Mouse (Mus musculus): ENCODE data around the gene St3gal3. TPM values are rescaled to one million over a fixed set of nuclear protein-coding genes. Genes with fewer than 3 reads are reported as not detected.

Gene St3gal3
- polyA plus RNA-seq, 1 experiment from 2014 or later = 12.5 TPM

DNA sequence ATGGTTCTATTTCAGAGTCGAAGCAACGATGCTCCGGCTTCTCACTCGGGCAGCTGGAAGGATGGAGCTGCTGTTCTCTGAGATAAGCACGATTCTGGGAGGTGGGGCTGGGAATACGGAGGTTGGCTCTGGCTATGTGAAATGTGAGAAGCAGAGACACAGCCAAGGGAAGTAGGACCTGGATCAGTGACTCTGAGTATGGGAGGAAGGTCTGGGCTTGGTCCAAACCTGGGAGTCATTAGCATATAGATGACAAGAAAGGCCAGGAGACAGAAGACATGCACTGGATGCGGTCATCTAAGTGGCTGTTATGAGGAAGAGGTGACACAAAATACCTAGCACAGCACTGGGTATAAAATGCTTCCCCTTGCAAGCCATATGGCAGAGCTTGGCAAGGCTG is 108.8 kb downstream of the St3gal3 start:
- no peak for ATAC-seq
- no peaks in the 10 kb centered on the region for H3K27me3 ChIP-seq
- H3K9ac ChIP-seq (replicated peaks) = no peak overlapping the region
- H3K27ac ChIP-seq = no peak overlapping the region
- no peak overlapping the region for H3K4me3 ChIP-seq (replicated peaks)
- no peaks in the 10 kb centered on the region for H3K9me3 ChIP-seq
- 90% methylated on average over 7 of the region's 7 CpGs for WGBS
- no peaks in the 10 kb centered on the region for H3K36me3 ChIP-seq
- H3K4me2 ChIP-seq (replicated peaks) = no peak overlapping the region
- peaks cover 18% of the 10 kb centered on the region for H3K4me1 ChIP-seq (replicated peaks)

DNA sequence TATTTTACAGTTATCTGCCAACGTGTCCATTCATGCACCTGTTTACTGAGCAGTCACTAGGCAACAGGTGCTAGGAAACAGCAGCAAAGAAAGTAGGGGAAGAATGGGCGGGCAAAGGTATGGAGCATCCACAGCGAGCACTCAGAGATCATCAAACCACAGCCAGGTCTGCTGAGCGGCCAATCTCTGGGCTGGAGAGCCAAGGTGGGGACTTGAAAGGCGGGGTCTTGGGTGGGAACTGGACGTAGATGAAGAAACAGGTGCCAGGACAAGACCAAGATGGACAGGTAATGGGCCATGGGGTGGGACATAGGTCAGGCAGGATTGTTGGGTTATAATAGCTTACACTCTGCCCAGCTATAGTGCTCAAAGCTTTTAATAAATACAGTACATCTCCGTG is 109.3 kb downstream of the St3gal3 start:
- no peaks in the 10 kb centered on the region for H3K36me3 ChIP-seq
- H3K4me2 ChIP-seq (replicated peaks) = no peak overlapping the region
- H3K27ac ChIP-seq = no peak overlapping the region
- no peaks in the 10 kb centered on the region for H3K27me3 ChIP-seq
- no peak for ATAC-seq
- H3K9me3 ChIP-seq = no peaks in the 10 kb centered on the region
- WGBS = 94% methylated on average over 7 of the region's 7 CpGs
- no peak overlapping the region for H3K9ac ChIP-seq (replicated peaks)
- H3K4me3 ChIP-seq (replicated peaks) = no peak overlapping the region
- peaks cover 18% of the 10 kb centered on the region for H3K4me1 ChIP-seq (replicated peaks)

DNA sequence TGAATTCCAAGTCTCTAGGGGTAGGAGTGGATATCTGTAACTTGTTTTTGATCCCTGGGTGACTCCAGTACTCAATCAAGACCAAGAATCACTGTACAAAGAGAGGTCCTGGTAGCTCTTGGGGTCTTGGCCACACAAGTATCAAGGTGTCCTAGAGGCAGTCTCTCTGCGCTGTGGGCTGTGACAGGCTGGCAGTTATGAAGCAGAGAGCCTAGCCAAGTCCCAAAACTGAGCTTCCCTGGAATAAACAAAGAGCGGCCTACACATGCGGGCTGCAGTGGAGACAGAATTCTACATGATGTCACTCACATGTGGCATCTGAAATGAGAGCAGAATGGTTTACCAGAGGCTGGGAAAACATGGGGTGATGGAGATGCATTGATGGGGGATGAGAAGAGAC is 111.9 kb downstream of the St3gal3 start:
- no peak for ATAC-seq
- Histone ChIP-seq H3K27me3 (no peaks in the 10 kb centered on the region), H3K4me3 (replicated peaks) (no peak overlapping the region), H3K36me3 (no peaks in the 10 kb centered on the region), H3K4me1 (replicated peaks) (peaks cover 8% of the 10 kb centered on the region), H3K27ac (no peak overlapping the region), H3K9ac (replicated peaks) (no peak overlapping the region), H3K9me3 (no peaks in the 10 kb centered on the region), H3K4me2 (replicated peaks) (no peak overlapping the region)
- 94% methylated on average over 3 of the region's 3 CpGs for WGBS

DNA sequence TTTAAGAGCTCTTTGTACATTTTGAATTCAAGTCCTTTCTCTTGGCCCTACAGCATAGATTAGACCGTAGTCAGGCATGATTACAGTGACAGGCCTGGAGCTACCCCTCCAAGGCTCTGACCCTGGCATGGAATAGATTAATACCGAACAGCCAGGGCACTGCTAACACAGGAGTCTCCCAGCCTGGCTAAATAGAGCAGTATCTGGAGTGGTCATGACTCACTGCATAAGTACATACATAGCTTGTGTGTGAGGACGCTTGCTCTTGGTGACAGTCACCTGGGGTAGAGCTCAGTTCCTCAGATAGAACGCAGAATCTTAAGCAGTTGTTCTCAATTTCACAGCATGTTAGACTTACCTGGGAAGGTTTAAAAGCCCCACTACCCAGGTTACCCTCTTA is 112.3 kb downstream of the St3gal3 start:
- Histone ChIP-seq H3K9me3 (no peaks in the 10 kb centered on the region), H3K4me2 (replicated peaks) (no peak overlapping the region), H3K36me3 (no peaks in the 10 kb centered on the region), H3K27ac (no peak overlapping the region), H3K4me3 (replicated peaks) (no peak overlapping the region), H3K4me1 (replicated peaks) (peaks cover 9% of the 10 kb centered on the region), H3K27me3 (no peaks in the 10 kb centered on the region), H3K9ac (replicated peaks) (no peak overlapping the region)
- WGBS = 89% methylated on average over 4 of the region's 4 CpGs
- no peak for ATAC-seq

DNA sequence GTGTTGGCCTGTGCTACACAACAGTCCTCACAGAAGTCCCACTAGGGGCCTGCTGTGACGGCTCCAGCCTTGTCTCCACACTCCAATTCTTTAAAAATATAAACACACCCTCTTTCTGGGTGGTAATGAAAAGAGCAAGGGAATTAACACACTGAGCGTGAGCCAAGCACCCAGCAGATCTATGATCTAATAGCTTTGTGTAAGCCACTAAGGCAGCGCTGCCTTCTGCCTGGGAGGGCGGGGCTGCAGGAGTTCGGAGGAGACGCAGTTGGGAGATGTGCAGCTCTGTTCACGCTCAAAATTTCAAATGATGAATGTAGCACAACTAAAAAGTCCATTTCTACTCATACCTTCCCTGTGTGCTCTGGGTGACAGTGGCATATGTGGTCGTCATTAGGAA is 115.1 kb downstream of the St3gal3 start:
- Histone ChIP-seq H3K9ac (replicated peaks) (no peak overlapping the region), H3K27ac (no peak overlapping the region), H3K4me2 (replicated peaks) (no peak overlapping the region), H3K9me3 (no peaks in the 10 kb centered on the region), H3K36me3 (no peaks in the 10 kb centered on the region), H3K4me3 (replicated peaks) (no peak overlapping the region), H3K4me1 (replicated peaks) (peaks cover 32% of the 10 kb centered on the region), H3K27me3 (no peaks in the 10 kb centered on the region)
- no peak for ATAC-seq
- 79% methylated on average over 8 of the region's 8 CpGs for WGBS

DNA sequence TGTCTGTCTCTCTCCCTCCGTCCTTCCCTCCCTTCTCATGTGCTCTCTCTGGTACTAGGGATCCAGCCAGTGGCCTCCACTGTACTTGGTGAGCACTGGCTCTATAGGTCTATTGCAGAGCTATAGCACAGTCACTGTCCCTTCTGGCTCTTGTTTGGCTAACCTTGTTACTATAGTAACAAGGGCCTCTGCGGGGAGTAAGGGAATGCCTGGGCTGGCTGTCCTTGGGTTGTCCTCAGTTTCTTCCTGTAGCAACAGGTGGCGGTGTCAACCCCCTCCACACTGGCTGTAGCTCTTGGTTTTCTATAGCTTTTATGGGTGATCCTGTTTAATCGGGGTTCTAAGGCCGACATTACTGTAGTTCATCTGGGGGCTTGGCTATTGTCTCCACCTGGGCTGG is 115.5 kb downstream of the St3gal3 start:
- Histone ChIP-seq H3K9me3 (no peaks in the 10 kb centered on the region), H3K4me2 (replicated peaks) (no peak overlapping the region), H3K36me3 (no peaks in the 10 kb centered on the region), H3K27ac (no peak overlapping the region), H3K9ac (replicated peaks) (no peak overlapping the region), H3K4me1 (replicated peaks) (peaks cover 32% of the 10 kb centered on the region), H3K27me3 (no peaks in the 10 kb centered on the region), H3K4me3 (replicated peaks) (no peak overlapping the region)
- WGBS = 70% methylated on average over 5 of the region's 5 CpGs
- ATAC-seq = no peak

DNA sequence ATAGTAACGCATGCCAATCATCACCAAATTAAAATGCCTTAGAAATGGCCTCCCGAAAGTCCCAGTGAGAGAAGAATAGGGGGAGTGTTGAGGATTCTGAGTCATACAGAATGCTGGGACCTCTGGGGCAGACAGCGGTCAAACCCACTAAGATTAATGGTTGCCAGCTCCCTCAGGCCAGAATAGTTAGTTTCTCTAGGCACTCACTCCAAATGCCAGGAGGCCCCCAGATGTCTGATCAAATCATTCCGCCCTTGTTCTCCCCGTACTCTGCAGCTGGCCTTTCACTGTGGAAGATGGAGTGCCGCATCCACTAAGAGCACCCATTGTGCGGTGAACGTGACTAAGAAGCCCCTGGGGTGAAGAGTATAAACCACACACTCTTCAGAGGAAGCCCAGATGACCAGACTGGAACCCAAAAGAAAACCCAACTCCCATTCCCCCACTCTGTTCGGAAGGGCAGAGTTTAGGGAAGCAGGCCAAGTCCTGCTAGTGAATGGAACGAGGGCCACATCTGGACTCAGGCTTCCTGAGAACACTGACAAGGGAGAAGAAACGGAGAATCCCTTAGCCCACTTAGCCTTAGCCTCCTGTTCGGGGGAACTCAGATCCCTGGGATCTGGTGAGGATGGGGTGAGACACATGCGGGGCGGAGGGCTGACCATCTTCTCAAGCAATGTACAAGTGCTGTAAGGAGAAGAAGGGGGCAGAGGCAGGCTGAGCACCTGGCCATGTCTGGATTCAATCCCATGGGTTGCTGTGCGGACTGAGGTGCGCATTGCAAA is 117.5 kb downstream of the St3gal3 start:
- Histone ChIP-seq H3K4me1 (replicated peaks) (peaks cover 32% of the 10 kb centered on the region), H3K4me2 (replicated peaks) (no peak overlapping the region), H3K27me3 (no peaks in the 10 kb centered on the region), H3K27ac (no peak overlapping the region), H3K36me3 (no peaks in the 10 kb centered on the region), H3K4me3 (replicated peaks) (no peak overlapping the region), H3K9me3 (no peaks in the 10 kb centered on the region), H3K9ac (replicated peaks) (no peak overlapping the region)
- 84% methylated on average over 16 of the region's 16 CpGs for WGBS
- no peak for ATAC-seq

DNA sequence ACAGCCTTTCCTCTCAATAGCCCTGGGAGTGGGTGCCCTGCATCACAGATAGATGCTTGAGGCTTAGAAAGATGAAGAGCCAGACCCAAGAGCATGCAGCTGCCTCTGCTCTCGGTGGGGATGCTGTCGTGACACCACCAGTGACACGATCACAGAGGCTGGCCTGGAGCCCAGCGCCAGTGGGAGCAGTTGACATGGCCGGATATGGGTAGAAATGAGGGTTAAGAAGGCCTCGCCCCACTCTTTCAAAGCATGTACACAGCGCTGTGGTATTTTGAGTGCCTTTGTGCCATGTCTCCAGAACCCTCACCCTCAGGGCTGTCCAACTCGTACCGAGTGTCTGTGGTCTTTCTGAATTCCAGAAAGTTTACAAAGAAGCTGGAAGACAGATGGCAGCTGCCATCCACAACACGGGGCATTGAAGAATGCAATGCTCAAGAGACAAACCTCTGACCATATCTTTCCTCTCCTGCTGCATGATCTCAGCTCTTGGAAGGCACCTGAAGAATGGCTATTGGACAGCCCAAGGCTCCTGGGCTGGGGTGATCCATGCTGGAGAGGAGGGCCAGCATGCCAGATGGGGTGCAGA is 118.3 kb downstream of the St3gal3 start:
- peaks cover 32% of the 10 kb centered on the region for H3K4me1 ChIP-seq (replicated peaks)
- no peak for ATAC-seq
- 81% methylated on average over 10 of the region's 10 CpGs for WGBS
- no peak overlapping the region for H3K4me2 ChIP-seq (replicated peaks)
- no peak overlapping the region for H3K9ac ChIP-seq (replicated peaks)
- H3K27me3 ChIP-seq = no peaks in the 10 kb centered on the region
- H3K4me3 ChIP-seq (replicated peaks) = no peak overlapping the region
- no peaks in the 10 kb centered on the region for H3K9me3 ChIP-seq
- H3K36me3 ChIP-seq = no peaks in the 10 kb centered on the region
- no peak overlapping the region for H3K27ac ChIP-seq

DNA sequence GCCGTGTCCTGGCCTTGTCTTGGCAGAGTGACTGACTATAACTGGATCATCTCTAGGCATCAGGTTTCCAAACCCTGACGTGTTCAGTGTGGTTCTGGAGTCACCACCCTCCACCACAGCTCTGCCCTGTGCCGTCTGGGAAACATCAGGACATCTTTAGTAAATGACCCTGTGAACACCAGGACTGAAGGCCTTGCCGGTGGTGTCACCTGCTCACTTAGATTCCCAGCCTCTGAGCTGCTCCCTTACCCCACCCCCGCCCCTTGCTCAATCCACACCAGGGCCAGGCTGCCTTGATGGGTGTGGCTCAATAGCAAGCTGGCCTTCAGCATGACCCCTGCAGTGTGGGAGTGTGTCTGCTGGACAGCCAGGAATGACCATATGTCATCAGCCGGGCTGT is 119.1 kb downstream of the St3gal3 start:
- no peak overlapping the region for H3K4me3 ChIP-seq (replicated peaks)
- no peaks in the 10 kb centered on the region for H3K27me3 ChIP-seq
- H3K4me2 ChIP-seq (replicated peaks) = no peak overlapping the region
- no peaks in the 10 kb centered on the region for H3K9me3 ChIP-seq
- WGBS = 71% methylated on average over 6 of the region's 6 CpGs
- no peak overlapping the region for H3K27ac ChIP-seq
- peaks cover 32% of the 10 kb centered on the region for H3K4me1 ChIP-seq (replicated peaks)
- no peak overlapping the region for H3K9ac ChIP-seq (replicated peaks)
- no peaks in the 10 kb centered on the region for H3K36me3 ChIP-seq
- no peak for ATAC-seq

DNA sequence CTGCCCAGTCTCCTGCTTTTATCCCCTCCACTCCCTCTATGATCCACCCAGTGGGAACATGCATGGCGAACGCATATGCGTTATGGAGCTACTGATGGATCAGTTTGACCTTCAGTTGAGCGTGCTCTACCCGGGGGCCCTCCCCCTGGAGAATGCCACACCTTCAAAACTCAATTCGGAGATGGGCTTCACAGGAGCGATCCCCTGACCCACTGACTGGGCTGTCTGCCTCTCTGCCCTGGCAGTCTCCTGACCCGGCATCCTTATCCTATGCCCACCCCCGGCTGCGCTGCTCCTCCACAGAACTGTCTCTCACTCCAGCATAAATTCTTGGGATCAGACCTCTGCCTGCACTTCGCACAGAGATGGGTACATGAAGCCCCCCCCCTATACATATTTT is 119.6 kb downstream of the St3gal3 start:
- H3K4me3 ChIP-seq (replicated peaks) = no peak overlapping the region
- no peak overlapping the region for H3K9ac ChIP-seq (replicated peaks)
- no peak overlapping the region for H3K4me2 ChIP-seq (replicated peaks)
- H3K36me3 ChIP-seq = no peaks in the 10 kb centered on the region
- peaks cover 32% of the 10 kb centered on the region for H3K4me1 ChIP-seq (replicated peaks)
- 95% methylated on average over 11 of the region's 11 CpGs for whole genome bisulfite sequencing
- H3K27ac ChIP-seq = no peak overlapping the region
- H3K9me3 ChIP-seq = no peaks in the 10 kb centered on the region
- H3K27me3 ChIP-seq = no peaks in the 10 kb centered on the region
- no peak for ATAC-seq

DNA sequence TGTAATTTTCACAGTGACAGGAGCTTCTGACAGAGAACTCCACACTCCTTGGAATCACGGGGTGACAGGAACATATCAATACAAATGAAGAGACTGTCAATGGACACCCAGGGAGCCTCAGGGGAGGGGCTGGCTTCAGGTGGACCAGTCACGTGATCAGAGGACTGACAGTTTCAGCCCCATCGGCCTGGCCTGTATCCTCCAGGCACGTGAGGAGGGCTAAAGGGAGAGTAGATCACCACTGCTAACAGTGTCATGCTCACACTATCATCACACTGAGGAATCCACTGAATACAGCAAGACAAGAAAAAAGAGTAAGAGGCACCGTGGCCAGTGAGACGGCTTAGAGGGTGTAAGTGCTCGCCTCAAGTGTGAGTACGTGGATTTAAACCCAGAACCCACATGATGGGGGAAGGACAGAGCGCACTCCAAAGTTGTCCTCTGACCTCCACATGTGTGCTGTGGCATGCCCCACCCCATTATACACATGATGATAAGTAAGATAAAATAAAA is 124.0 kb downstream of the St3gal3 start:
- 83% methylated on average over 9 of the region's 9 CpGs for WGBS
- Histone ChIP-seq H3K4me3 (replicated peaks) (no peak overlapping the region), H3K9me3 (no peaks in the 10 kb centered on the region)

DNA sequence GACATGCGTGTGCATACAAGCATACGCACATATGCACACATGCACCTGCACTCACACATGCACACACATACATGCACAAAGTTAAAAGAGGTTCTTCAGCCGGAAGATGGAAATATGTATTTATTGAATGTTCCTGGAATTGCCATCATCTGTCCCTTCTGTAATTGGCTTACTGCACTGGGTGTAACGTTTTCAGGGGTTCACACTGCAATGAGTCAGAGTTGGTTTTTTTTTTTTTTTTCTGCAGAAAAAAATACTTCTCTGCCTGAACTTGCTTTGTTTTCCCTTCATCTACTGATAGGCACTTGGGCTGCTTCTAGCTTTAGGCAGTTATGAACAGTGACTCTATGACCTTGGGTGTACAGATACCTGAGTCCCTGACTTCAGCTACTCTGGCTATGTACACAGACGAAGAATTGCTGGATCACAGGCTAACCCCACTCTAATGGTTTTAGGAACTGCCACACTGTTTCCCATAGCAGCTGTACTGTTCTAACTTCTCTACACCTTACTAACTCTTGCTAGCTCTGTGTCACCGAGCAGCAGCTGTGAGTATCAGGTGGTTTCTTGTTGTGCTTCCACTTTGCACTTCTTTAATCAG is 126.2 kb downstream of the St3gal3 start:
- Histone ChIP-seq H3K9ac (replicated peaks) (no peak overlapping the region), H3K4me1 (replicated peaks) (no peaks in the 10 kb centered on the region), H3K27me3 (no peaks in the 10 kb centered on the region), H3K9me3 (no peaks in the 10 kb centered on the region), H3K36me3 (peaks cover 2% of the 10 kb centered on the region; the same call in 1 of the 2 replicates), H3K4me3 (replicated peaks) (no peak overlapping the region), H3K27ac (no peak overlapping the region), H3K4me2 (replicated peaks) (no peak overlapping the region)
- WGBS = 85% methylated on average over 6 of the region's 6 CpGs
- no peak for ATAC-seq

More for the DNA sequence above, 124.0 kb downstream of the St3gal3 start:
- no peak for ATAC-seq
- H3K9ac ChIP-seq (replicated peaks) = no peak overlapping the region
- peaks cover 6% of the 10 kb centered on the region for H3K4me1 ChIP-seq (replicated peaks)
- H3K36me3 ChIP-seq = peaks cover 2% of the 10 kb centered on the region; the same call in 1 of the 2 replicates
- H3K4me2 ChIP-seq (replicated peaks) = no peak overlapping the region
- H3K27me3 ChIP-seq = no peaks in the 10 kb centered on the region
- no peak overlapping the region for H3K27ac ChIP-seq
